Mouse (Mus musculus) liver, embryonic 13.5 days (tissue): ENCODE results near the gene Smr3a. TPM values are rescaled to one million over a fixed set of nuclear protein-coding genes. Genes with fewer than 3 reads are reported as not detected.

Experiments used
- ATAC-seq: fragments of 200-750 bp; cut with Nextera tagmentation; 2 replicates; pipeline ENCODE4 v1.8.0; 2017; ENCODE audit warnings: low read depth, mild to moderate bottlenecking, moderate number of reproducible peaks, moderate library complexity
- DNase-seq: peaks from one replicate; pipeline ENCODE4 v3.0.0; 2022
- H3K27ac ChIP-seq: fragments of 300-500 bp; sonication (generic); 2 replicates; pipeline ENCODE4 v1.5.1; 2015; ENCODE audit warnings: moderate library complexity, mild to moderate bottlenecking, inconsistent platforms
- H3K27me3 ChIP-seq: fragments of 300-500 bp; sonication (generic); 2 replicates; pipeline ENCODE4 v1.6.1; 2015; ENCODE audit warnings: mild to moderate bottlenecking, inconsistent platforms
- H3K36me3 ChIP-seq: fragments of 300-500 bp; sonication (generic); 2 replicates; pipeline ENCODE4 v1.6.1; 2015; ENCODE audit warnings: mild to moderate bottlenecking, inconsistent platforms
- H3K4me1 ChIP-seq: fragments of 300-500 bp; sonication (generic); replicated peaks from 2 replicates; pipeline ENCODE4 v1.6.1; 2015; ENCODE audit warnings: inconsistent platforms
- H3K4me2 ChIP-seq: fragments of 300-500 bp; sonication (generic); 2 replicates; pipeline ENCODE4 v1.6.1; 2015; ENCODE audit warnings: inconsistent platforms, mild to moderate bottlenecking, moderate library complexity
- H3K4me3 ChIP-seq: fragments of 300-500 bp; sonication (generic); replicated peaks from 2 replicates; pipeline ENCODE4 v1.5.1; 2015; ENCODE audit warnings: mild to moderate bottlenecking, inconsistent platforms
- H3K9ac ChIP-seq: fragments of 300-500 bp; sonication (generic); 2 replicates; pipeline ENCODE4 v1.6.1; 2015; ENCODE audit warnings: mild to moderate bottlenecking, inconsistent platforms
- H3K9me3 ChIP-seq: fragments of 300-500 bp; sonication (generic); replicated peaks from 2 replicates; pipeline ENCODE4 v1.6.1; 2016; ENCODE audit warnings: inconsistent platforms
- WGBS: fragments of 180-500 bp; shearing (Covaris S2); methylation state at CpG from one replicate; pipeline ENCODE4 v1.1.7; 2015; ENCODE audit not compliant: insufficient replicate concordance; 5-methylcytosine and 5-hydroxymethylcytosine counted together
- polyA plus RNA-seq: library from polyadenylated mRNA; unstranded; fragments of >200 nt; fragmentation: Nextera tagmentation; extraction: Ambion mirVana; gene quantifications from 2 replicates; pipeline ENCODE4 v1.2.1, GENCODE M21; 2015

The Smr3a gene
- polyA plus RNA-seq, result not detected in 2 replicates

GRCm38 (mm10) chr5:88002249-88002648 is at the start of gene Smr3a:
Gene Smr3a, plus strand, starts transcription at chr5:88002549.
- no peak for DNase-seq
- no peaks in the 10 kb centered on the region for H3K27me3 ChIP-seq
- no peaks in the 10 kb centered on the region for H3K9me3 ChIP-seq

DNA sequence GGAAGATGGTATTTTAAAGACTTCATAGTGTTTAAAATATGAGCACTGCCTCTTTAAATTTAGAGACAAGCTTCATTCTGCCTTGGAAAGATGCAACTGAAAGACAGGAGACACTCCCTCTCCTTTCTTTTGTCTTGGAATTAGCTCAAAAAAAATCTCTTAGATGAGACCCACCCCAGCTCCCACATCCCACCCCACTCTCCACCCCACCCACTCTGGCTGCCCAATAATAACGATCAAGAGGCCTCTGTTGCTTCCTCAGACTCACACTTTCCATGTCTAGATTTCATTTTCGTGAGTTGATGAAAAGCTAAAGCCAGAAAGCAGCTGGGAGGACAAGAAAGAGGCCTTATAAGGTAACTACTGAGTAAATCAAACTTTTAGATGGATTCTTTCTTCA is 33.1 kb upstream of the Smr3a start, which contains the start of the genes 2310003L06Rik and Gm28434:
Gene 2310003L06Rik (plus strand): TSS at position 259 of the 400 bp plus-strand sequence.
Gene Gm28434 (plus strand): TSS at position 317 of the 400 bp plus-strand sequence.
- 34% methylated on average over 2 of the region's 2 CpGs for WGBS
- Histone ChIP-seq H3K4me1 (no peaks in the 10 kb centered on the region), H3K9me3 (no peaks in the 10 kb centered on the region), H3K27ac (no peak within 1 kb of the TSS), H3K4me2 (no peak within 1 kb of the TSS), H3K27me3 (no peaks in the 10 kb centered on the region), H3K4me3 (no peak within 1 kb of the TSS), H3K9ac (no peak within 1 kb of the TSS), H3K36me3 (no peaks in the 10 kb centered on the region)
- no peak for ATAC-seq
- no peak for DNase-seq

More at GRCm38 (mm10) chr5:88002249-88002648, at the start of gene Smr3a:
- WGBS, result 60% methylated on average over 3 of the region's 3 CpGs
- Histone ChIP-seq H3K4me2 (no peak within 1 kb of the TSS), H3K9ac (no peak within 1 kb of the TSS), H3K36me3 (no peaks in the 10 kb centered on the region), H3K27ac (no peak within 1 kb of the TSS), H3K4me3 (no peak within 1 kb of the TSS), H3K4me1 (no peaks in the 10 kb centered on the region)
- ATAC-seq, result no peak

DNA sequence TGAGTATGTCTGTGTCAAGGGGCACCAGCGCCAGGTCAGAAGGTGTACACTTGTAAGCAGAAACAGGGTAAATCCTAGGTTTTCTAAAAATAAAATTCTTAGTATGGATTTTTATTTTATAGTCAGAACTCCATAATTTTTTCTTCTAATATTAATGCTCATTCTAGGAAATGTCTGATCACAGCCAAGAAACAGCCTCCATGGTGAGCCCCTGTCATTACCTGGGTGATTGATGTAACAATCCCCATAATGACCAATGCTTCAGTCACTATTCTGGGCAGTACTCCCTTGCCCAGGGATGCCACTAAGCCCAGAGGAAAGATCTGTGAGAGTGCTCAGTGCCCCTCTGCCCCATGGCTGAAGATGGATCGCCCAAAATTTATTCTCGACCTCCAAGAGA is 23.2 kb upstream of the Smr3a start, which contains the start of gene Cabs1:
Gene Cabs1 (plus strand): TSS at position 301 of the 400 bp plus-strand sequence.
- no peak for DNase-seq
- no peaks in the 10 kb centered on the region for H3K4me1 ChIP-seq
- WGBS, result 60% methylated on average over 3 of the region's 3 CpGs

DNA sequence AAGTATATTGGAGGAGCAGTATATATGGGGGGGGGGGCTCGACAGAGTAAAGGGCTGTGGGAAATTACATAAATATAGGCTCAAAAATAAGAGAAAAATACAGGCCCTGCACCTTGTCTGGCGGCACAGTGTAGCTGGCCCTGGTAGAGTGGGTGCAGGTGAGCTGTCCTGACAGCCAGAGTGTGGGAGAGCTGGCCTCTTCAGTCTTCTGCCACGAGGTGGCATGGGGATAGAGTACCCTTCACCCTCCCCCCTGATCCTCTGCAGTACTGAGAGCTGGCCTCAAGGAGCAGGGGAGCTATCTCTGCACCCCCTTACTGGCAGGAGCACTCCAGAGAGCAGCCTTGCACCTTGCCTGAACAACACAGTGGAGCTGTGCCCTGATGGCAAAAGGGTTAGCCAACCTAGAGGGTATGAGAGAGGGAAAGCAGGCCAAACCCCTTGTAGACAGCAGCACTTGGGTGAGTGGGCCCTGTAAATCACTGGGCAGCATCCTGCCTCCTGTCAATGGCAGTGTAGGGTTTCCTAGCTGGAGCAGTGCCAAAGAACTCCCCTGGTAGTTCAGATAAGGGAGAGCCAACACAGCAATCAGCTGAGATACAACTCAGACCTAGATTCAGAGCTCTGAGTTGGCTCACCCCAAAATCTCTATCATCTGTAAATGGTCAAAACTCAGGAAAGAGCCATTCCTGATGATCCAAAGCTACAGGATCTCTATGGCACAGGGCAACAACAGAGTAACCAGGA is 19.7 kb upstream of the Smr3a start:
- 22% methylated on average over 3 of the region's 3 CpGs for WGBS
- no peak overlapping the region for H3K27ac ChIP-seq
- no peaks in the 10 kb centered on the region for H3K9me3 ChIP-seq
- H3K27me3 ChIP-seq, result no peaks in the 10 kb centered on the region
- no peak overlapping the region for H3K9ac ChIP-seq
- H3K4me3 ChIP-seq, result no peak overlapping the region
- no peaks in the 10 kb centered on the region for H3K36me3 ChIP-seq
- no peak for DNase-seq
- H3K4me2 ChIP-seq, result no peak overlapping the region
- no peaks in the 10 kb centered on the region for H3K4me1 ChIP-seq
- no peak for ATAC-seq

More for the DNA sequence above, 23.2 kb upstream of the Smr3a start, which contains the start of gene Cabs1:
- no peak for ATAC-seq
- Histone ChIP-seq H3K36me3 (no peaks in the 10 kb centered on the region), H3K4me2 (no peak within 1 kb of the TSS), H3K4me3 (no peak within 1 kb of the TSS), H3K27ac (no peak within 1 kb of the TSS), H3K9me3 (no peaks in the 10 kb centered on the region), H3K9ac (no peak within 1 kb of the TSS), H3K27me3 (no peaks in the 10 kb centered on the region)

DNA sequence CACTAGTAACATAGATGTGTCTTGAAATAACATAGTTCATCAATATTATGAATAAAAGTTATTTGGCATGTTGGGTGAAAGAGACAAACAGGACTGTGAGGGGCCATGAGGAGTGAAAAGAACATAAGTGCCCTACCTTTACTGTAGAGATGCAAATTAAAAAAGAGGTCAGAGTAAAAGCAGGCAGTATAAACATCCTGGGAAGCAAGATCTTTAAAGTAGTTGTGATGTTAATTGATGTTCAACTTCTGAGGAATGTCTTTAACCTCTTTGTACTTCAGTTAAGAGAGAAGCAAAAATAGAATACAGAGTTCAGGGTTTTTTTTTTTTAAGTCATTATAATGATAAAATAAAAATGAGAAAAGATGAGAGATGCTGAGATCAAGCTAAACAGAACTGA is 2.9 kb downstream of the Smr3a start:
- H3K4me1 ChIP-seq, result no peaks in the 10 kb centered on the region
- no peak overlapping the region for H3K27ac ChIP-seq
- no peak overlapping the region for H3K9ac ChIP-seq
- H3K4me2 ChIP-seq, result no peak overlapping the region
- H3K9me3 ChIP-seq, result no peaks in the 10 kb centered on the region
- DNase-seq (no peak), ATAC-seq (no peak)
- H3K4me3 ChIP-seq, result no peak overlapping the region
- no peaks in the 10 kb centered on the region for H3K36me3 ChIP-seq
- no peaks in the 10 kb centered on the region for H3K27me3 ChIP-seq

Other genes with a start within 250 kb of the Smr3a start
- not detected in 2 replicates for gene Csn1s2a, start 228.0 kb upstream of the Smr3a start, polyA plus RNA-seq
- gene Csn1s2b, start 194.5 kb upstream of the Smr3a start, polyA plus RNA-seq, result not detected in 2 replicates
- not detected in 2 replicates for gene Prr27, start 176.9 kb upstream of the Smr3a start, polyA plus RNA-seq
- gene Odam, start 117.5 kb upstream of the Smr3a start, polyA plus RNA-seq, result not detected in 2 replicates
- not detected in 2 replicates for gene Csn3, start 77.0 kb upstream of the Smr3a start, polyA plus RNA-seq
- gene 2310003L06Rik, start 33.1 kb upstream of the Smr3a start, polyA plus RNA-seq, result not detected in 2 replicates
- not detected in 2 replicates for gene Gm28434, start 33.0 kb upstream of the Smr3a start, polyA plus RNA-seq
- gene Cabs1, start 23.1 kb upstream of the Smr3a start, polyA plus RNA-seq, result not detected in 2 replicates
- gene Smr2, start 84.0 kb downstream of the Smr3a start, polyA plus RNA-seq, result not detected in 2 replicates
- not detected in 2 replicates for gene Gm11116, start 109.0 kb downstream of the Smr3a start, polyA plus RNA-seq
- not detected in 2 replicates for gene Gm11115, start 151.6 kb downstream of the Smr3a start, polyA plus RNA-seq